Comparison of ENCODE assay signal across 8 mouse cellular contexts in genomic region chr13:63524608-63525570, GRCm38 (mm10). TPM values are rescaled to one million over a fixed set of nuclear protein-coding genes. Genes with fewer than 3 reads are reported as not detected.
A peak's percentile ranks its signal among the peaks of the same experiment; 100 is the strongest.
DNase-seq lines count a peak whose midpoint lies in the region; ATAC-seq and TF ChIP-seq lines count a peak whose summit lies in the region.

No protein-coding gene starts in this region.

- H3K27ac ChIP-seq in midbrain, postnatal 0 days (ENCODE audit: low read depth, low read length), result no peak overlapping the region
- no peak overlapping the region for H3K27ac ChIP-seq in midbrain, embryonic 16.5 days (ENCODE audit: low read length)
- H3K27ac ChIP-seq in intestine, postnatal 0 days (ENCODE audit: low read depth, low read length), result peak overlapping the region; percentile 31
- peak overlapping the region; percentile 91 for H3K27ac ChIP-seq in stomach, embryonic 16.5 days (ENCODE audit: low read length)

- H3K4me2 ChIP-seq in midbrain, postnatal 0 days (ENCODE audit: low read depth, low read length, poor library complexity, severe bottlenecking), result no peak overlapping the region
- H3K4me2 ChIP-seq in midbrain, embryonic 16.5 days (ENCODE audit: low read length), result no peak overlapping the region
- no peak overlapping the region for H3K4me2 ChIP-seq in intestine, postnatal 0 days (replicated peaks; ENCODE audit: low read depth)
- peak overlapping the region; percentile 16; the same call in 1 of the 2 replicates for H3K4me2 ChIP-seq in stomach, embryonic 16.5 days (ENCODE audit: low read depth, low read length)

- ATAC-seq in cerebellum, adult (ENCODE audit: insufficient number of reproducible peaks, low FRiP score, low TSS enrichment), result no peak
- no peak for ATAC-seq in midbrain, postnatal 0 days (ENCODE audit: low FRiP score)
- ATAC-seq in midbrain, embryonic 16.5 days, result no peak
- no peak for ATAC-seq in intestine, postnatal 0 days
- peak; percentile 56 for ATAC-seq in stomach, embryonic 16.5 days (ENCODE audit: insufficient read depth, low FRiP score)

- no peak overlapping the region for H3K9ac ChIP-seq in midbrain, postnatal 0 days (replicated peaks; ENCODE audit: low read length, poor library complexity, severe bottlenecking)
- no peak overlapping the region for H3K9ac ChIP-seq in midbrain, embryonic 16.5 days (ENCODE audit: low read depth, low read length)
- no peak overlapping the region for H3K9ac ChIP-seq in intestine, postnatal 0 days (ENCODE audit: low read depth, low read length)
- H3K9ac ChIP-seq in stomach, embryonic 16.5 days (ENCODE audit: low read length), result peak overlapping the region; percentile 25; the same call in 1 of the 2 replicates

- no peaks in the 10 kb centered on the region for H3K4me1 ChIP-seq in midbrain, postnatal 0 days (ENCODE audit: insufficient read depth, low read length)
- H3K4me1 ChIP-seq in midbrain, embryonic 16.5 days (ENCODE audit: control insufficient read depth, insufficient read depth, low read length), result peaks cover 19% of the 10 kb centered on the region
- no peaks in the 10 kb centered on the region for H3K4me1 ChIP-seq in intestine, postnatal 0 days (replicated peaks; ENCODE audit: control insufficient read depth, insufficient read depth, low read length)
- peaks cover 64% of the 10 kb centered on the region for H3K4me1 ChIP-seq in stomach, embryonic 16.5 days (ENCODE audit: control insufficient read depth, insufficient read depth, low read length)

- TF ChIP-seq CTCF in midbrain, postnatal 0 days (IDR thresholded peaks at IDR 0.05), result no peak
- TF ChIP-seq CTCF in intestine, postnatal 0 days (IDR thresholded peaks at IDR 0.05; ENCODE audit: low read depth), result no peak

- H3K36me3 ChIP-seq in midbrain, postnatal 0 days (ENCODE audit: insufficient read depth, low read length), result peaks cover 48% of the 10 kb centered on the region
- H3K36me3 ChIP-seq in midbrain, embryonic 16.5 days (ENCODE audit: control insufficient read depth, insufficient read depth, low read length), result peaks cover 32% of the 10 kb centered on the region
- H3K36me3 ChIP-seq in intestine, postnatal 0 days (ENCODE audit: control insufficient read depth, insufficient read depth), result peaks cover 57% of the 10 kb centered on the region
- H3K36me3 ChIP-seq in stomach, embryonic 16.5 days (ENCODE audit: control insufficient read depth, insufficient read depth, low read length), result peaks cover 21% of the 10 kb centered on the region

- intact Hi-C loops in left cerebral cortex, postnatal 14 days (cut with DNase I), result loop anchor here (5.0 kb wide), 1 partner anchor 37 kb away; no protein-coding TSS in a partner anchor

- H3K4me3 ChIP-seq in midbrain, postnatal 0 days (ENCODE audit: low read depth, low read length), result no peak overlapping the region
- no peak overlapping the region for H3K4me3 ChIP-seq in midbrain, embryonic 16.5 days (ENCODE audit: low read depth, low read length)
- H3K4me3 ChIP-seq in intestine, postnatal 0 days (ENCODE audit: low read depth, low read length), result no peak overlapping the region
- H3K4me3 ChIP-seq in stomach, embryonic 16.5 days (replicated peaks; ENCODE audit: low read length), result no peak overlapping the region

- H3K9me3 ChIP-seq in midbrain, postnatal 0 days (ENCODE audit: low read length), result no peaks in the 10 kb centered on the region
- no peaks in the 10 kb centered on the region for H3K9me3 ChIP-seq in midbrain, embryonic 16.5 days (replicated peaks; ENCODE audit: control insufficient read depth, low read length, poor library complexity, severe bottlenecking)
- H3K9me3 ChIP-seq in intestine, postnatal 0 days (ENCODE audit: control insufficient read depth), result no peaks in the 10 kb centered on the region
- H3K9me3 ChIP-seq in stomach, embryonic 16.5 days (replicated peaks; ENCODE audit: control insufficient read depth, low read length), result no peaks in the 10 kb centered on the region

- DNase-seq in cerebellum, adult 11 months, result peak; percentile 55
- peak; percentile 52 for DNase-seq in midbrain, postnatal 0 days (ENCODE audit: low spot score)
- no peak for DNase-seq in left cerebral cortex, postnatal 14 days (ENCODE audit: low spot score in 2 of 2)
- DNase-seq in urinary bladder, postnatal 25 days (ENCODE audit: low spot score), result no peak

- H3K27me3 ChIP-seq in midbrain, postnatal 0 days (ENCODE audit: insufficient read depth, low read length), result no peaks in the 10 kb centered on the region
- no peaks in the 10 kb centered on the region for H3K27me3 ChIP-seq in midbrain, embryonic 16.5 days (ENCODE audit: control insufficient read depth, insufficient read depth, low read depth, low read length)
- no peaks in the 10 kb centered on the region for H3K27me3 ChIP-seq in intestine, postnatal 0 days (replicated peaks; ENCODE audit: control insufficient read depth, insufficient read depth, low read length)
- no peaks in the 10 kb centered on the region for H3K27me3 ChIP-seq in stomach, embryonic 16.5 days (ENCODE audit: control insufficient read depth, insufficient read depth, low read length)

- WGBS in midbrain, postnatal 0 days, result 72% methylated on average over 25 of the region's 25 CpGs
- 69% methylated on average over 25 of the region's 25 CpGs for whole genome bisulfite sequencing in midbrain, embryonic 16.5 days
- 58% methylated on average over 25 of the region's 25 CpGs for WGBS in intestine, postnatal 0 days
- WGBS in stomach, embryonic 16.5 days, result 35% methylated on average over 25 of the region's 25 CpGs

RNA-seq across cellular contexts. Expression of gene Fancc, which starts 27.8 kb away (rescaled TPM):
- total RNA-seq in midbrain, postnatal 0 days (2014; rRNA removed), result 12.1 and 17.7 TPM in 2 replicates
- polyA plus RNA-seq in midbrain, postnatal 0 days (2015; fragmentation: Nextera tagmentation; extraction: Ambion mirVana), result 9.2 and 9.3 TPM in 2 replicates
- polyA plus RNA-seq in midbrain, embryonic 16.5 days (2015; fragmentation: Nextera tagmentation; extraction: Ambion mirVana), result 14.2 and 15.2 TPM in 2 replicates
- 5.1 and 6.5 TPM in 2 replicates for polyA plus RNA-seq in intestine, postnatal 0 days (2015; fragmentation: Nextera tagmentation; extraction: Ambion mirVana)
- 21.9 and 22.0 TPM in 2 replicates for polyA plus RNA-seq in stomach, embryonic 16.5 days (2015; fragmentation: Nextera tagmentation; extraction: Ambion mirVana)
- total RNA-seq in left cerebral cortex, postnatal 14 days (2021), result 1 to 10 TPM; 5.4 to 5.6 TPM

RNA-seq across cellular contexts. Expression of gene Ptch1, which starts 48.5 kb away (rescaled TPM):
- total RNA-seq in midbrain, postnatal 0 days (2014; rRNA removed), result 27.8 and 29.9 TPM in 2 replicates
- polyA plus RNA-seq in midbrain, postnatal 0 days (2015; fragmentation: Nextera tagmentation; extraction: Ambion mirVana), result 6.8 and 7.9 TPM in 2 replicates
- 14.3 and 15.0 TPM in 2 replicates for polyA plus RNA-seq in midbrain, embryonic 16.5 days (2015; fragmentation: Nextera tagmentation; extraction: Ambion mirVana)
- polyA plus RNA-seq in intestine, postnatal 0 days (2015; fragmentation: Nextera tagmentation; extraction: Ambion mirVana), result 11.0 and 11.9 TPM in 2 replicates
- polyA plus RNA-seq in stomach, embryonic 16.5 days (2015; fragmentation: Nextera tagmentation; extraction: Ambion mirVana), result 28.5 and 31.1 TPM in 2 replicates
- total RNA-seq in left cerebral cortex, postnatal 14 days (2021), result 10 to 100 TPM; 44.6 to 45.2 TPM

Comparison
In these comparisons a context has a peak if more than half of its experiments do, and no peak if none do; other contexts are left out.
1. DNase-seq: peak in cerebellum, adult 11 months (single experiment) and midbrain, postnatal 0 days (single experiment); none in left cerebral cortex, postnatal 14 days (0 of 2) and urinary bladder, postnatal 25 days (single experiment).
2. H3K27ac ChIP-seq: peak in intestine, postnatal 0 days (single experiment) and stomach, embryonic 16.5 days (single experiment); none in midbrain, postnatal 0 days (single experiment) and midbrain, embryonic 16.5 days (single experiment).